Mouse (Mus musculus): ENCODE measurements around the gene Olfr808.

Gene Olfr808

GRCm38 (mm10) chr10:129765182-129765581 is at the start of gene Olfr808:
Gene Olfr808, plus strand, starts transcription at chr10:129765482.
- no peak for DNase-seq (ENCODE audit: low spot score in 2 of 2)

GRCm38 (mm10) chr10:129729275-129729674 is 36.0 kb upstream of the Olfr808 start, which contains the start of gene Olfr805:
Gene Olfr805, minus strand, starts transcription at chr10:129729375.
- DNase-seq (ENCODE audit: low spot score in 2 of 2), result no peak

GRCm38 (mm10) chr10:129741821-129742220 is 23.5 kb upstream of the Olfr808 start, which contains the start of gene Olfr806:
Gene Olfr806, minus strand, starts transcription at chr10:129741921.
- no peak for DNase-seq (ENCODE audit: low spot score in 2 of 2)

- no peak for DNase-seq (ENCODE audit: low spot score in 2 of 2)
These were observed 7.6 kb upstream of the Olfr808 start, which contains the start of gene Olfr807 for GRCm38 (mm10) chr10:129757693-129758092. Gene Olfr807, minus strand, starts transcription at chr10:129757793.

GRCm38 (mm10) chr10:129774338-129774737 is 9.1 kb downstream of the Olfr808 start, which contains the start of gene Olfr809:
Gene Olfr809, plus strand, starts transcription at chr10:129774638.
- no peak for DNase-seq (ENCODE audit: low spot score in 2 of 2)

- no peak for DNase-seq (ENCODE audit: low spot score in 2 of 2)
These were observed 12.8 kb downstream of the Olfr808 start for GRCm38 (mm10) chr10:129778123-129778522.

GRCm38 (mm10) chr10:129794817-129795216 is 29.5 kb downstream of the Olfr808 start, which contains the start of gene Olfr810:
Gene Olfr810, minus strand, starts transcription at chr10:129794917.
- no peak for DNase-seq (ENCODE audit: low spot score in 2 of 2)

GRCm38 (mm10) chr10:129804296-129804695 is 39.0 kb downstream of the Olfr808 start, which contains the start of gene Olfr811:
Gene Olfr811, minus strand, starts transcription at chr10:129804396.
- DNase-seq (ENCODE audit: low spot score in 2 of 2), result no peak

All from left cerebral cortex, adult 9 months (tissue).